Mouse (Mus musculus): ENCODE measurements around the gene Gm9936. TPM values are rescaled to one million over a fixed set of nuclear protein-coding genes. Genes with fewer than 3 reads are reported as not detected.

Gm9936 gene
- total and polyA plus RNA-seq, 3 experiments: 0.04 to 0.26 TPM; not detected in 1

GRCm38 (mm10) chr5:114898857-114899256, 40.4 kb upstream of the Gm9936 start:
- in situ Hi-C loops (cut with MboI; ENCODE audit: low pct_ligation_motif_present, low pct_unique_long_range_greater_than_20kb, low sequenced_read_pairs): no loop called here
- H3K4me1 ChIP-seq (ENCODE audit: control insufficient read depth in 1 of 2, insufficient read depth in 2 of 2): peaks cover 4 to 15% of the 10 kb centered on the region in 2 experiments; a peak in 3 of 4 replicates
- peaks cover 4% of the 10 kb centered on the region for H3K27me3 ChIP-seq (replicated peaks)
- no peak overlapping the region for H3K27ac ChIP-seq (ENCODE audit: insufficient read depth, low read depth)
- H3K9me3 ChIP-seq (replicated peaks; ENCODE audit: low read length): no peaks in the 10 kb centered on the region
- TF ChIP-seq MAX (IDR thresholded peaks at IDR 0.05; ENCODE audit: low read length) (no peak), POLR2AphosphoS2 (IDR thresholded peaks at IDR 0.05; ENCODE audit: low read depth, low read length) (no peak), POLR2A (IDR thresholded peaks at IDR 0.05; ENCODE audit: low read depth, low read length) (no peak), USF2 (conservative IDR thresholded peaks at IDR 0.05; ENCODE audit: low read depth, low read length) (no peak), HCFC1 (IDR thresholded peaks at IDR 0.05; ENCODE audit: low read depth, low read length) (no peak), NRF1 (IDR thresholded peaks at IDR 0.05; ENCODE audit: low read depth, low read length) (no peak)
- H3K4me2 ChIP-seq (ENCODE audit: insufficient read depth, low read depth, poor library complexity, severe bottlenecking): no peak overlapping the region
- H3K4me3 ChIP-seq (replicated peaks in 1 of 3; ENCODE audit: low read depth in 2 of 3, low read length in 2 of 3, poor library complexity in 1 of 3): no peak overlapping the region
- dilution Hi-C loops (cut with MboI; ENCODE audit: extremely low pct_ligation_motif_present, extremely low pct_unique_long_range_greater_than_20kb, low sequenced_read_pairs): no loop called here
- no peaks in the 10 kb centered on the region for H3K79me2 ChIP-seq (replicated peaks; ENCODE audit: control insufficient read depth, extremely low read depth, insufficient read depth, poor library complexity, severe bottlenecking)
- no peaks in the 10 kb centered on the region for H3K36me3 ChIP-seq (replicated peaks in 1 of 2; ENCODE audit: control insufficient read depth in 1 of 2, insufficient read depth in 1 of 2, low read length in 1 of 2)
- no peak overlapping the region for H3K9ac ChIP-seq (ENCODE audit: insufficient read depth, low read depth)
- no peak for DNase-seq (ENCODE audit: extremely low read depth)

GRCm38 (mm10) chr5:114897374-114897793, 38.9 kb upstream of the Gm9936 start:
- Histone ChIP-seq H3K79me2 (replicated peaks; ENCODE audit: control insufficient read depth, extremely low read depth, insufficient read depth, poor library complexity, severe bottlenecking) (no peaks in the 10 kb centered on the region), H3K4me2 (ENCODE audit: insufficient read depth, low read depth, poor library complexity, severe bottlenecking) (peak overlapping the region; percentile 70), H3K36me3 (replicated peaks in 1 of 2; ENCODE audit: control insufficient read depth in 1 of 2, insufficient read depth in 1 of 2, low read length in 1 of 2) (no peaks in the 10 kb centered on the region), H3K9ac (ENCODE audit: insufficient read depth, low read depth) (no peak overlapping the region), H3K27ac (ENCODE audit: insufficient read depth, low read depth) (no peak overlapping the region), H3K4me3 (replicated peaks in 1 of 3; ENCODE audit: low read depth in 2 of 3, low read length in 2 of 3, poor library complexity in 1 of 3) (peak overlapping the region in 1 of 3 experiments; percentile 35), H3K4me1 (ENCODE audit: control insufficient read depth in 1 of 2, insufficient read depth in 2 of 2) (peaks cover 4 to 15% of the 10 kb centered on the region in 2 experiments; a peak in 3 of 4 replicates), H3K27me3 (replicated peaks) (peaks cover 4% of the 10 kb centered on the region), H3K9me3 (replicated peaks; ENCODE audit: low read length) (no peaks in the 10 kb centered on the region)
- dilution Hi-C loops (cut with MboI; ENCODE audit: extremely low pct_ligation_motif_present, extremely low pct_unique_long_range_greater_than_20kb, low sequenced_read_pairs): no loop called here
- DNase-seq (ENCODE audit: extremely low read depth): peak; percentile 9
- TF ChIP-seq ELF1 (IDR thresholded peaks at IDR 0.05; ENCODE audit: low read depth, low read length): 0 out of 2 replicates have a peak, but pooled peaks have one; percentile 16
- TF ChIP-seq RAD21 (IDR thresholded peaks at IDR 0.05; ENCODE audit: low read depth, low read length): no peak
- TF ChIP-seq MXI1 (IDR thresholded peaks at IDR 0.05; ENCODE audit: low read depth, low read length): no peak
- TF ChIP-seq RCOR1 (conservative IDR thresholded peaks at IDR 0.05; ENCODE audit: low read depth, low read length): no peak
- TF ChIP-seq IRF4 (IDR thresholded peaks at IDR 0.05; ENCODE audit: low read depth, low read length): peak; percentile 70
- in situ Hi-C loops (cut with MboI; ENCODE audit: low pct_ligation_motif_present, low pct_unique_long_range_greater_than_20kb, low sequenced_read_pairs): no loop called here

GRCm38 (mm10) chr5:114896688-114897373, 38.3 kb upstream of the Gm9936 start, which contains the start of gene Oasl2:
Oasl2 (plus strand) TSS chr5:114896936.
- TF ChIP-seq ZC3H11A (IDR thresholded peaks at IDR 0.05; ENCODE audit: low read depth, low read length): no peak
- TF ChIP-seq ZNF384 (IDR thresholded peaks at IDR 0.05; ENCODE audit: low read depth, low read length): peak; percentile 59; the same call in 1 of the 2 replicates
- Histone ChIP-seq H3K27me3 (replicated peaks) (peaks cover 4% of the 10 kb centered on the region), H3K4me1 (ENCODE audit: control insufficient read depth in 1 of 2, insufficient read depth in 2 of 2) (peaks cover 4 to 15% of the 10 kb centered on the region in 2 experiments; a peak in 3 of 4 replicates), H3K36me3 (replicated peaks in 1 of 2; ENCODE audit: control insufficient read depth in 1 of 2, insufficient read depth in 1 of 2, low read length in 1 of 2) (no peaks in the 10 kb centered on the region), H3K9me3 (replicated peaks; ENCODE audit: low read length) (no peaks in the 10 kb centered on the region), H3K4me2 (ENCODE audit: insufficient read depth, low read depth, poor library complexity, severe bottlenecking) (peak within 1 kb of the TSS; percentile 70), H3K79me2 (replicated peaks; ENCODE audit: control insufficient read depth, extremely low read depth, insufficient read depth, poor library complexity, severe bottlenecking) (no peaks in the 10 kb centered on the region), H3K4me3 (replicated peaks in 1 of 3; ENCODE audit: low read depth in 2 of 3, low read length in 2 of 3, poor library complexity in 1 of 3) (peak within 1 kb of the TSS in 1 of 3 experiments; percentile 35), H3K27ac (ENCODE audit: insufficient read depth, low read depth) (no peak within 1 kb of the TSS), H3K9ac (ENCODE audit: insufficient read depth, low read depth) (no peak within 1 kb of the TSS)
- no peak for DNase-seq (ENCODE audit: extremely low read depth)
- in situ Hi-C loops (cut with MboI; ENCODE audit: low pct_ligation_motif_present, low pct_unique_long_range_greater_than_20kb, low sequenced_read_pairs) (no loop called here), dilution Hi-C loops (cut with MboI; ENCODE audit: extremely low pct_ligation_motif_present, extremely low pct_unique_long_range_greater_than_20kb, low sequenced_read_pairs) (no loop called here)
